Mouse (Mus musculus) embryonic stem cell, embryonic (primary cell): ENCODE results near the gene BC024978.

ENCODE experiments used
- CTCF ChIA-PET, 4 experiments: fragments of 300-600 bp in 2 of 4; fragments of 350-600 bp in 2 of 4; sonication (Branson Sonifier 250); formaldehyde crosslinking; loops; one replicate each; lab custom pipeline; 2022; ENCODE audit warnings: inconsistent platforms in 2 of 4; lab: Charles Lee
- POLR2A ChIA-PET, 4 experiments: fragments of 300-600 bp in 2 of 4; fragments of 350-600 bp in 2 of 4; sonication (Branson Sonifier 250); formaldehyde crosslinking; loops; one replicate each; lab custom pipeline; 2022; ENCODE audit warnings: antibody characterized with exemption in 4 of 4, inconsistent platforms in 1 of 4; lab: Charles Lee

BC024978 gene

DNA sequence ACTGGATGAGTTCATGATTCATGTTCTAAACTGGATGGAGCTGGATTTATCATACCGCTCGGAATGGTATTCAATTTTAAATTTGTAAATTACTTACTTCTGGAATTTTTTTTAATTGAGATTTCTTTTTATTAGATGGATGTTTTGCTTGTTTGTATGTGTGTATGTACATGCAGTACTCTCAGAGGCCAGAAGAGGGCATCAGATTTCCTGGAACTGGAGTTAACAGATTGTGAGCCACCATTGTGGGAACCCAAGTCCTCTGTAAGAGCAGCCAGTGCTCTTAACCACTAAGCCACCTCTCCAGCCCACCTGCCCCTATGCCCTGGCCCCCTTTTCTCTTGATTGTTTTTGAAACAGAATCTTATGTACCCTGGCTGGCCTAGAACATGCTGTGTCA, 53.6 kb downstream of the BC024978 start:
- POLR2A ChIA-PET = interaction anchor here in 2 of 4 experiments (0.6 to 2.4 kb wide), 8 partner anchors 9 to 36 kb away, joined by 3 to 10 read pairs (median 4); partner anchors contain the start of genes Numbl (in 2 of the 2) and Coq8b (in 1 of the 2)
- CTCF ChIA-PET = interaction anchor here in 3 of 4 experiments (0.6 to 4.2 kb wide), 9 partner anchors 19 to 483 kb away, joined by 3 to 31 read pairs (median 4); no protein-coding TSS in a partner anchor

DNA sequence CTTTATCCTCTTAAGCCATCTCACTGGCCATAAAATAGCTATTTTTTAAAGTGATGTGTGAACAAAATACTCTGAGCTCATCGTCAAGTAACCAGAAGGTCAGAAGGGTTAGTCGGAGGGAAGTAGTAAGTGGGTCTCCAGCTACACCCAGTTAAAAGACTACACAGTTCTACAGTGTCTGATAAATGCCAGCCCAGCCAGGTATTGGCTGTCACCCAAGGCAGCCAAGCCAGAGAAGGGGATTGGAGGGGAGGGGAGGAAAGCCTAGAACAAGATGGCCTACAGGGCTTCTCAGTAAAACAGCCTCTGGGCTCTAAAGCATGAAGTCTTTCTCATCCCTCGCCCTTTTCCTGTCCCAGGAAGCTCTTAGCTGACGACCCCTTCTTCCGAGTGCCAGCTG, 54.3 kb downstream of the BC024978 start:
- ChIA-PET CTCF (interaction anchor here in 3 of 4 experiments (0.6 to 1.7 kb wide), 12 partner anchors 17 to 60 kb away, joined by 3 to 8 read pairs (median 3); partner anchors contain the start of gene Coq8b (in 1 of the 3)), POLR2A (interaction anchor here in 3 of 4 experiments (1.2 to 2.4 kb wide), 8 partner anchors 8 to 35 kb away, joined by 3 to 10 read pairs (median 6); partner anchors contain the start of genes Coq8b (in 2 of the 3) and Numbl (in 2 of the 3))

DNA sequence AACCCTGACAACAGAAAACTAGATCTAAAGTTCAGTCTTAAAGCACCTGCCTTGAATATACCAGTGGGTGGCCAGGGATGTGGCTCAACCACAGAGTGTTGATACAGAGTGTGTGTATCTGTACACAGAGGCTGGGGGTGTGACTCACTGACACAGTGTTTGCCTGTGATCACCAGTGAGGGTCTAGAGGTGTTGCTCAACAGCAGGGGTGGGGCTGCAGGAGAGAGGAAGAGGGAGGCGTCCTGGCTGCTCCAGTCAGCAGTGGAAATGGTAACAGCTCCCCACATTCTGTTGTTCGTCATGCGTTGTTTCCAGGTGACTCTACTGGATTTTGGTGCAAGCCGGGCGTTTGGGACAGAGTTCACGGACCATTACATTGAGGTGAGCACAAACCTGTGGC, 56.4 kb downstream of the BC024978 start:
- ChIA-PET POLR2A (interaction anchor here in 3 of 4 experiments (0.5 to 1.9 kb wide), 8 partner anchors 17 to 92 kb away, joined by 3 to 6 read pairs (median 3); partner anchors contain the start of genes Snrpa (in 2 of the 3), BC024978 (in 1 of the 3) and Itpkc (in 1 of the 3)), CTCF (interaction anchor here in 2 of 4 experiments (0.8 to 8.9 kb wide), 7 partner anchors 8 to 34 kb away, joined by 3 to 85 read pairs (median 5); partner anchors contain the start of gene Coq8b (in 1 of the 2))

DNA sequence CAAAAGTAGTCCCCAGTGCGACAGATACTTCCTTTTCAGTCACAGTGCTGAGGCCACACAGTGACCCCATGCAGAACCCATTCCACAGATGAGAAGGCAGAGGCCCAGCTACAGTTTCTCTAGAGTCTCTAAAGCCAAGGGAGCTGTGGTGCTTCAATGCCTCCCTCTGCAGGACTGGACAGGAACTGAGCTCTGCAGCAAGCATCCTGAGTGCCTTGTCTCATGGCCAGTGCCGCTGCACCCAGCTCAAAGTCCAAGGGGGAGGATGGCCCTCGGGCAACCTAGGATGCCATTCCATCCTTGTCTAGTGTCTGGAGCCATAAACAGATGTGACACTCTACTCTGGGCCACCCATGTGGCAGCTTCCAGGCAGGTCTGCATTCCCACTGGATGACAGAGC, 60.1 kb downstream of the BC024978 start:
- CTCF ChIA-PET = interaction anchor here (0.6 to 8.9 kb wide), 36 partner anchors 9 to 1089 kb away, joined by 3 to 85 read pairs (median 4); partner anchors contain the start of genes Coq8b (in 1 of the 4) and Rab4b (in 1 of the 4)
- POLR2A ChIA-PET = interaction anchor here in 3 of 4 experiments (0.7 to 6.8 kb wide), 34 partner anchors 12 to 252 kb away, joined by 3 to 66 read pairs (median 4); partner anchors contain the start of genes Coq8b (in 3 of the 3), BC024978 (in 2 of the 3), Egln2 (in 2 of the 3) and Snrpa (in 2 of the 3)

DNA sequence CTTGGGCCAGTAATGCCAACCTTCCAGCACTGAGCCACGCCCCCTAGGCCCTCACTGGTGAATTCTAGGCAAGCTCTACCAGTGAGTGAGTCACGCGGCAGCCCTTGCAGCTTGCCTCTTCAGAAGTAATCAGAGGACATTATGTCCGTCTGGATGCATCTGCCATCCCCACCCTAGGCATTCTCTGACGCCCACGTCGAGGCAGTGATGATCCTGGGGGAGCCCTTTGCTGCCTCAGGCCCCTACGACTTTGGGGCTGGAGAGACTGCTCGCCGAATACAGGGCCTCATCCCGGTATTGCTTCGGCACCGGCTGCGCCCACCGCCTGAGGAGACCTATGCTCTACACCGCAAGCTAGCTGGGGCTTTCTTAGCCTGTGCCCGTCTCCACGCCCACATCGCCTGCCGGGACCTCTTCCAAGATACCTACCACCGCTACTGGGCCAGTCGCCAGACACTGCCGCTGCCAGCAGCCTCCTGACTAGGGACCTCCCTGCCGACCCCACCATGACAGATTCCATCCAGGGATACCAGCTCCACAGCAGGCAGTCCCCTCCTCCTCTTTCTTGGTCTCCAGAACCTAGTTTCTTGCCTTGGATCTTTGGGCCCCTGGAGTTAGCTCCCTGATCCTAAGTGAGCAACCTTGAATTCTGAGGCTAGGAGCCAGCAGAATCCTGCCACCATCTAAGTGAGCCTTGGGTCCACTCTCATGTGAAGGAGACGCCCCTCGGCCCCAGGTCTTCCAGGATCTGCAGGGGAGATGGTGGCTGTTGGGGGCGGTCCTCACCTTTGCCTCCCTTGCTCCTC, 61.7 kb downstream of the BC024978 start:
- POLR2A ChIA-PET = interaction anchor here (0.5 to 6.8 kb wide), 84 partner anchors 8 to 1898 kb away, joined by 3 to 66 read pairs (median 4); partner anchors contain the start of genes BC024978 (in 3 of the 4), Coq8b (in 3 of the 4), Snrpa (in 3 of the 4) and Egln2 (in 2 of the 4)
- CTCF ChIA-PET = interaction anchor here (0.5 to 8.9 kb wide), 36 partner anchors 10 to 1606 kb away, joined by 3 to 85 read pairs (median 4); partner anchors contain the start of genes Coq8b (in 3 of the 4), Rab4b (in 2 of the 4) and Sertad1 (in 1 of the 4)

DNA sequence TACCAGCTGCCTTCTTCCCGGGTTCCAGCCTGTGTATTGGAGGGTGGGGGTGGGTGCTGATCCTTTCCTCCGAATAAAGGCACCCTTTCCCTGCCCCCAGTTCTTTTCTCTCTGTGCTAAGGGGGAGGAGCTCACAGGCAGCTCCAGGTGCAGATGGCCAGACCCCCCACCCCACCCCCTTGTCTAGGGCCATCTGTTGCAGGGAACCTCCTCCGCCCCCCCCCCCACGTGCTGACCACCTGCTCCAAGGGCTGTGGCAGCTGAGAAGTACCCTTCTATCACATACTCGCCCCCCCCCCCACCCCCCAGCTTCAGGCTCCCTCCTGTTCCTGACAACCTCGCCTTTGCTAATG, 62.2 kb downstream of the BC024978 start:
- ChIA-PET CTCF (interaction anchor here in 3 of 4 experiments (0.5 to 8.9 kb wide), 25 partner anchors 11 to 1607 kb away, joined by 3 to 85 read pairs (median 6); partner anchors contain the start of genes Coq8b (in 2 of the 3), Rab4b (in 2 of the 3) and Sertad1 (in 1 of the 3)), POLR2A (interaction anchor here (0.6 to 6.8 kb wide), 74 partner anchors 9 to 1897 kb away, joined by 3 to 66 read pairs (median 5); partner anchors contain the start of genes BC024978 (in 3 of the 4), Coq8b (in 3 of the 4), Snrpa (in 3 of the 4) and Egln2 (in 2 of the 4))

DNA sequence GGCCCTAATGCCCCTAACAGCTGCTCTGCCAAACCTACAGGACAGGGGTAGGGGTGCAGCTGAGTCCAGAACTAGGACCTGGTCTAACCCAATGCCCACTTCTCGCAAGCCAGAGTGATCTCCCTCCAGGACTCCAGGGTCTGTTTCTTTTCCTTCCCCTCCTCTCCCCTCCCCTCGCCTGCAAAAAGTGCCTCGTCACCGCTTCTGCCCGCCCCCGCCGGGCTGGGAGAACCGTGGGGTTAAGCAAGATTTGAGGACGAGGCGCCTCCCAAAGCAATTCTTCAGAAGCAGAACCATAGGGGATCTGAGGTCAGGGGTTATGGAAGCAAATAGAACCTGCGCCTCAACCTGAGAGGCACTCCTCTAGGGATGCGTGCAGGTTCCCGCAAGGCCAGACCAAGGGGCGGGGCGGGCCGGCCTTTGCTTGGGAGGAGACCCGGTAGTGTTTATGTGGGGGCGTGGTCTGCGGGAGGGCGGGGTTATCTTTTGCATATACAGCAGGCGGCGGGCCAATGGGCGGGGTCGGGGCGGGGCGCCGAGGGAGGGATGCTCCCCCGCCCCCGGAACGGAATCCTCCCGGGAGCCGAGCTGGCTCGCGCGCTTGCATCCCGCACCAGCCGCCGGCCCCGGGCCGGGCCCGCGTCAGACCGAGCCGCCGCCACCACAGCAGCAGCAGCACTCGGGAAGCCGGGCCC, 62.8 kb downstream of the BC024978 start, which contains the start of gene Numbl:
Gene Numbl (plus strand): TSS at position 229 of the 695 bp plus-strand sequence.
- POLR2A ChIA-PET = interaction anchor here (0.5 to 6.8 kb wide), 74 partner anchors 9 to 1118 kb away, joined by 3 to 66 read pairs (median 4); partner anchors contain the start of genes BC024978 (in 3 of the 4), Coq8b (in 3 of the 4), Snrpa (in 3 of the 4) and Egln2 (in 2 of the 4)
- CTCF ChIA-PET = interaction anchor here in 3 of 4 experiments (0.5 to 8.9 kb wide), 24 partner anchors 11 to 1608 kb away, joined by 3 to 85 read pairs (median 6); partner anchors contain the start of genes Rab4b (in 2 of the 3) and Coq8b (in 1 of the 3)

DNA sequence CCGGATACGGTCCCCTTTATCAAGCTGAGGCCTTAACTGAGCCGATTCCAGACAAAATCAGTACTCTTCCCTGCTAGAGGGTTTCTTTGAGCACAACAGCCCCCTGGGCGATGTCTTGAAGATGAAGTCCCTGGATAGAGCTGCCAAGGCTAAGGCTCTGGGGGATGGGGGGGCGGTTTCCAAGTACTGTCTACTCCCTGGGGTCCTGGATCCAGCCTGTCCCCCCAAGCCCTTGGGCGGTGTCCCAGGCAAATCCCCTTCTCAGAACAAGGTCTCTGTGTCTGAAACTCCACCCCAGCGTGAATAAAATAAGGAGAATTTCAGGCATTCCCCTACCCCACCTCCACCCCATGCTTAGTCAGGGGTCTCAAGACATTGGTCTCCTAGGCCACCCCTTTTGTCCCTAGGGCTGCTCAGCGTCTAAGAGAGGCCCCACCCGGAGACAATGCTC, 63.7 kb downstream of the BC024978 start:
- ChIA-PET CTCF (interaction anchor here (0.5 to 8.9 kb wide), 14 partner anchors 11 to 473 kb away, joined by 3 to 85 read pairs (median 4); partner anchors contain the start of genes Coq8b (in 1 of the 4) and Rab4b (in 1 of the 4)), POLR2A (interaction anchor here (0.5 to 6.8 kb wide), 39 partner anchors 8 to 174 kb away, joined by 3 to 66 read pairs (median 4); partner anchors contain the start of genes BC024978 (in 2 of the 4), Coq8b (in 2 of the 4), Shkbp1 (in 2 of the 4) and Snrpa (in 2 of the 4))

DNA sequence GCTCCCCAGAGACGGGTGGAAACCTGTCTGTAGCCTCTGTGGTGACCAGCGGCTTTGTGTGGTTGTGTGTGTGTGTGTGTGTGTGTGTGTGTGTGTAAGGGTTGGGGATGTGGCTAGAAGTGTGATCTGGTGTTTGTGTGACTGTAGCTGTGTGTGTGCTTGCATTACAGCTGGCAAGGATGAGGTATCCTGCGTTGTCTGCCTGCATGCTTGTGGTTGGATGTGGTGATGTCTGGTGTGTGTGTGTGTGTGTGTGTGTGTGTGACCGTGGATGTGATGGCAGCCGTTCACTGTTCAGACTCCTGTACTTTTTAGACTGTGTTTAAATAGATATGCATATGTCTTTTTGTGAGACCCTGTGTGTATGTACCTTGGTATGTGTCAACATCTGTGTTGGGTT, 64.2 kb downstream of the BC024978 start:
- ChIA-PET CTCF (interaction anchor here (0.6 to 8.9 kb wide), 8 partner anchors 10 to 473 kb away, joined by 3 to 85 read pairs (median 4); no protein-coding TSS in a partner anchor), POLR2A (interaction anchor here (1.0 to 6.8 kb wide), 18 partner anchors 7 to 138 kb away, joined by 3 to 66 read pairs (median 3); partner anchors contain the start of gene Coq8b (in 1 of the 4))
